Mouse (Mus musculus) kidney, postnatal 0 days (tissue): ENCODE data around the gene Ocrl. TPM values are rescaled to one million over a fixed set of nuclear protein-coding genes. Genes with fewer than 3 reads are reported as not detected.

ENCODE experiments used
- ATAC-seq: fragments of 200-750 bp; cut with Nextera tagmentation; replicated peaks from 2 replicates; pipeline ENCODE4 v1.8.0; 2017; ENCODE audit warnings: low read depth, moderate number of reproducible peaks, moderate TSS enrichment, moderate library complexity; ENCODE audit not compliant: low FRiP score
- DNase-seq: peaks from one replicate; pipeline ENCODE4 v3.0.0-alpha.2; 2016; ENCODE audit warnings: low spot score
- H3K27ac ChIP-seq: fragments of 300-500 bp; sonication (generic); 2 replicates; pipeline ENCODE4 v1.5.1; 2014; ENCODE audit warnings: mild to moderate bottlenecking
- H3K27me3 ChIP-seq: fragments of 300-500 bp; sonication (generic); 2 replicates; pipeline ENCODE4 v1.6.1; 2014; ENCODE audit warnings: low read length, mixed read lengths; ENCODE audit not compliant: insufficient read depth
- H3K36me3 ChIP-seq: fragments of 300-500 bp; sonication (generic); 2 replicates; pipeline ENCODE4 v1.6.1; 2014; ENCODE audit warnings: low read length, mixed read lengths; ENCODE audit not compliant: insufficient read depth
- H3K4me1 ChIP-seq: fragments of 300-500 bp; sonication (generic); replicated peaks from 2 replicates; pipeline ENCODE4 v1.6.1; 2014; ENCODE audit warnings: antibody characterized with exemption, low read length, mixed read lengths; ENCODE audit not compliant: insufficient read depth
- H3K4me2 ChIP-seq: fragments of 300-500 bp; sonication (generic); 2 replicates; pipeline ENCODE4 v1.6.1; 2014; ENCODE audit warnings: mild to moderate bottlenecking, low read length, moderate library complexity, mixed read lengths
- H3K4me3 ChIP-seq: fragments of 300-500 bp; sonication (generic); replicated peaks from 2 replicates; pipeline ENCODE4 v1.5.1; 2014; ENCODE audit warnings: low read depth, low read length
- H3K9ac ChIP-seq: fragments of 300-500 bp; sonication (generic); 2 replicates; pipeline ENCODE4 v1.6.1; 2014; ENCODE audit warnings: low read depth, low read length
- H3K9me3 ChIP-seq: fragments of 300-500 bp; sonication (generic); replicated peaks from 2 replicates; pipeline ENCODE4 v1.6.1; 2016; ENCODE audit warnings: low read length, inconsistent platforms, mixed read lengths
- CTCF ChIP-seq: IDR thresholded peaks from 2 replicates; pipeline ENCODE4 v1.5.1; 2016; ENCODE audit warnings: antibody characterized with exemption, low read depth, mild to moderate bottlenecking, moderate library complexity
- WGBS: fragments of 180-500 bp; shearing (Covaris S2); extraction: QIAGEN DNeasy Blood & Tissue Kit; methylation state at CpG from one replicate; pipeline ENCODE4 v1.1.7; 2014; 5-methylcytosine and 5-hydroxymethylcytosine counted together
- polyA plus RNA-seq: library from polyadenylated mRNA; unstranded; fragments of >200 nt; fragmentation: Nextera tagmentation; extraction: Ambion mirVana; gene quantifications from 2 replicates; pipeline ENCODE4 v1.2.1, GENCODE M21; 2015

The Ocrl gene
- polyA plus RNA-seq, 1 experiment from 2014 or later, result 13.2 TPM

- H3K4me1 ChIP-seq, result no peaks in the 10 kb centered on the region
- H3K27me3 ChIP-seq, result no peaks in the 10 kb centered on the region
- H3K9ac ChIP-seq, result peak within 1 kb of the TSS; percentile 64
- no peak for TF ChIP-seq CTCF
- peak within 1 kb of the TSS; percentile 69 for H3K4me2 ChIP-seq
- ATAC-seq, result 0 out of 2 replicates have a peak, but pooled peaks have one; percentile 10
- H3K27ac ChIP-seq, result 0 out of 2 replicates have a peak within 1 kb of the TSS, but pooled peaks have one; percentile 47
- WGBS, result 35% methylated on average over 13 of the region's 17 CpGs
- no peaks in the 10 kb centered on the region for H3K36me3 ChIP-seq
- no peaks in the 10 kb centered on the region for H3K9me3 ChIP-seq
- DNase-seq, result peak; percentile 20
- peak within 1 kb of the TSS; percentile 59 for H3K4me3 ChIP-seq
Observed at GRCm38 (mm10) chrX:47892431-47893024, 19.7 kb upstream of the Ocrl start, which contains the start of gene Smarca1. Gene Smarca1 (minus strand): TSS chrX:47892974.

- no peak for TF ChIP-seq CTCF
- no peaks in the 10 kb centered on the region for H3K27me3 ChIP-seq
- 32% methylated on average over 8 of the region's 8 CpGs for WGBS
- H3K9ac ChIP-seq, result 0 out of 2 replicates have a peak overlapping the region, but pooled peaks have one; percentile 76
- peak overlapping the region; percentile 67 for H3K4me3 ChIP-seq
- peak overlapping the region; percentile 78; the same call in 1 of the 2 replicates for H3K27ac ChIP-seq
- H3K36me3 ChIP-seq, result no peaks in the 10 kb centered on the region
- peak overlapping the region; percentile 60 for H3K4me2 ChIP-seq
- DNase-seq, result peak; percentile 22
- peak; percentile 48; the same call in 1 of the 2 replicates for ATAC-seq
- H3K9me3 ChIP-seq, result no peaks in the 10 kb centered on the region
- H3K4me1 ChIP-seq, result no peaks in the 10 kb centered on the region
Observed at GRCm38 (mm10) chrX:47912904-47913542, 836 bp downstream of the Ocrl start.

- no peak for DNase-seq
- no peaks in the 10 kb centered on the region for H3K9me3 ChIP-seq
- no peak for TF ChIP-seq CTCF
- H3K27me3 ChIP-seq, result no peaks in the 10 kb centered on the region
- H3K4me2 ChIP-seq, result peak overlapping the region; percentile 60; the same call in 1 of the 2 replicates
- no peak for ATAC-seq
- no peak overlapping the region for H3K4me3 ChIP-seq
- no peak overlapping the region for H3K27ac ChIP-seq
- no peaks in the 10 kb centered on the region for H3K36me3 ChIP-seq
- H3K9ac ChIP-seq, result no peak overlapping the region
- 76% methylated on average over 7 of the region's 7 CpGs for WGBS
- no peaks in the 10 kb centered on the region for H3K4me1 ChIP-seq
Observed at GRCm38 (mm10) chrX:47913543-47913938, 1.4 kb downstream of the Ocrl start.

GRCm38 (mm10) chrX:47916831-47917230, 4.6 kb downstream of the Ocrl start:
- Histone ChIP-seq H3K27me3 (no peaks in the 10 kb centered on the region), H3K4me2 (no peak overlapping the region), H3K4me3 (no peak overlapping the region), H3K4me1 (no peaks in the 10 kb centered on the region), H3K9me3 (no peaks in the 10 kb centered on the region), H3K27ac (no peak overlapping the region), H3K36me3 (no peaks in the 10 kb centered on the region), H3K9ac (no peak overlapping the region)
- DNase-seq, result no peak
- ATAC-seq, result no peak
- WGBS, result 57% methylated on average over 1 of the region's 1 CpGs
- TF ChIP-seq CTCF, result no peak

GRCm38 (mm10) chrX:47920541-47920940, 8.4 kb downstream of the Ocrl start:
- no peaks in the 10 kb centered on the region for H3K9me3 ChIP-seq
- H3K4me1 ChIP-seq, result no peaks in the 10 kb centered on the region
- 81% methylated on average over 5 of the region's 5 CpGs for WGBS
- ATAC-seq (no peak), DNase-seq (no peak)
- no peak for TF ChIP-seq CTCF
- no peaks in the 10 kb centered on the region for H3K27me3 ChIP-seq
- no peak overlapping the region for H3K27ac ChIP-seq
- H3K4me3 ChIP-seq, result no peak overlapping the region
- H3K4me2 ChIP-seq, result no peak overlapping the region
- no peak overlapping the region for H3K9ac ChIP-seq
- no peaks in the 10 kb centered on the region for H3K36me3 ChIP-seq

- no peak overlapping the region for H3K4me3 ChIP-seq
- ATAC-seq (no peak), DNase-seq (no peak)
- TF ChIP-seq CTCF, result no peak
- no peak overlapping the region for H3K27ac ChIP-seq
- 0 out of 2 replicates have a peak, but pooled peaks cover 7% of the 10 kb centered on the region for H3K36me3 ChIP-seq
- H3K9ac ChIP-seq, result no peak overlapping the region
- no peaks in the 10 kb centered on the region for H3K4me1 ChIP-seq
- no peaks in the 10 kb centered on the region for H3K27me3 ChIP-seq
- no peaks in the 10 kb centered on the region for H3K9me3 ChIP-seq
- WGBS, result 69% methylated on average over 3 of the region's 3 CpGs
- H3K4me2 ChIP-seq, result no peak overlapping the region
Observed at GRCm38 (mm10) chrX:47927981-47928380, 15.8 kb downstream of the Ocrl start.
